Mouse (Mus musculus): ENCODE data around the gene Aox2.

Gene Aox2

GRCm38 (mm10) chr1:58288091-58288490 is 10.0 kb downstream of the Aox2 start:
- DNase-seq (ENCODE audit: low spot score), result no peak

GRCm38 (mm10) chr1:58289863-58290469 is 11.8 kb downstream of the Aox2 start:
- DNase-seq (ENCODE audit: low spot score), result no peak

GRCm38 (mm10) chr1:58291394-58292300 is 13.5 kb downstream of the Aox2 start:
- DNase-seq (ENCODE audit: low spot score), result no peak

GRCm38 (mm10) chr1:58294730-58295129 is 16.6 kb downstream of the Aox2 start:
- no peak for DNase-seq (ENCODE audit: low spot score)

GRCm38 (mm10) chr1:58296278-58296677 is 18.2 kb downstream of the Aox2 start:
- peak; percentile 93 for DNase-seq (ENCODE audit: low spot score)

GRCm38 (mm10) chr1:58296821-58297220 is 18.7 kb downstream of the Aox2 start:
- DNase-seq (ENCODE audit: low spot score), result no peak

GRCm38 (mm10) chr1:58298347-58298746 is 20.2 kb downstream of the Aox2 start:
- DNase-seq (ENCODE audit: low spot score), result no peak

- DNase-seq (ENCODE audit: low spot score), result no peak
These were observed 22.9 kb downstream of the Aox2 start for GRCm38 (mm10) chr1:58301073-58301472.

- DNase-seq (ENCODE audit: low spot score), result no peak
These were observed 23.9 kb downstream of the Aox2 start for GRCm38 (mm10) chr1:58302015-58302414.

- DNase-seq (ENCODE audit: low spot score), result no peak
These were observed 24.9 kb downstream of the Aox2 start for GRCm38 (mm10) chr1:58303009-58303408.

GRCm38 (mm10) chr1:58303726-58304125 is 25.6 kb downstream of the Aox2 start:
- DNase-seq (ENCODE audit: low spot score), result no peak

- no peak for DNase-seq (ENCODE audit: low spot score)
These were observed 26.2 kb downstream of the Aox2 start for GRCm38 (mm10) chr1:58304296-58304695.

- no peak for DNase-seq (ENCODE audit: low spot score)
These were observed 29.1 kb downstream of the Aox2 start for GRCm38 (mm10) chr1:58307181-58307580.

- no peak for DNase-seq (ENCODE audit: low spot score)
These were observed 30.5 kb downstream of the Aox2 start for GRCm38 (mm10) chr1:58308594-58308993.

- DNase-seq (ENCODE audit: low spot score), result no peak
These were observed 31.7 kb downstream of the Aox2 start for GRCm38 (mm10) chr1:58309853-58310252.

GRCm38 (mm10) chr1:58311221-58311864 is 33.2 kb downstream of the Aox2 start:
- DNase-seq (ENCODE audit: low spot score), result no peak

GRCm38 (mm10) chr1:58313173-58313572 is 35.0 kb downstream of the Aox2 start:
- DNase-seq (ENCODE audit: low spot score), result no peak

- no peak for DNase-seq (ENCODE audit: low spot score)
These were observed 37.4 kb downstream of the Aox2 start for GRCm38 (mm10) chr1:58315532-58315931.

GRCm38 (mm10) chr1:58333222-58333621 is 55.1 kb downstream of the Aox2 start:
- DNase-seq (ENCODE audit: low spot score), result no peak

GRCm38 (mm10) chr1:58339901-58340300 is 61.8 kb downstream of the Aox2 start:
- no peak for DNase-seq (ENCODE audit: low spot score)

- peak; percentile 33 for DNase-seq (ENCODE audit: low spot score)
These were observed 63.5 kb downstream of the Aox2 start for GRCm38 (mm10) chr1:58341576-58341975.

GRCm38 (mm10) chr1:58343861-58344260 is 65.7 kb downstream of the Aox2 start:
- DNase-seq (ENCODE audit: low spot score), result no peak

- DNase-seq (ENCODE audit: low spot score), result no peak
These were observed 66.4 kb downstream of the Aox2 start for GRCm38 (mm10) chr1:58344570-58344969.

All from embryo, embryonic 10 days (tissue).